Mouse (Mus musculus): ENCODE data around the gene Cdh24.
A peak's percentile ranks its signal among the peaks of the same experiment; 100 is the strongest.
"Not testable (repeated sequence)": the region's sequence is repeated elsewhere in the genome, so short reads cannot be mapped to it uniquely, and the experiment has no call there.

Cdh24 gene

GRCm38 (mm10) chr14:54642224-54642944, 1.2 kb upstream of the Cdh24 start:
- no peak for DNase-seq (ENCODE audit: low read depth)

- DNase-seq (ENCODE audit: low read depth): no peak
Observed at GRCm38 (mm10) chr14:54640946-54641304, 239 bp downstream of the Cdh24 start, which contains the start of gene Gm17606. TSS of gene Gm17606 (plus strand) at chr14:54640952.

- no peak for DNase-seq (ENCODE audit: low read depth)
Observed at GRCm38 (mm10) chr14:54640121-54640520, 1.0 kb downstream of the Cdh24 start.

GRCm38 (mm10) chr14:54638210-54638609, 3.0 kb downstream of the Cdh24 start:
- DNase-seq (ENCODE audit: low read depth): no peak

GRCm38 (mm10) chr14:54636954-54637353, 4.2 kb downstream of the Cdh24 start:
- no peak for DNase-seq (ENCODE audit: low read depth)

GRCm38 (mm10) chr14:54634182-54634581, 7.0 kb downstream of the Cdh24 start:
- no peak for DNase-seq (ENCODE audit: low read depth)

- DNase-seq (ENCODE audit: low read depth): no peak
Observed at GRCm38 (mm10) chr14:54632252-54632651, 8.9 kb downstream of the Cdh24 start.

- DNase-seq (ENCODE audit: low read depth): no peak
Observed at GRCm38 (mm10) chr14:54631240-54631599, 9.9 kb downstream of the Cdh24 start.

GRCm38 (mm10) chr14:54630583-54631239, 10.5 kb downstream of the Cdh24 start:
- DNase-seq (ENCODE audit: low read depth): no peak

GRCm38 (mm10) chr14:54629797-54630196, 11.4 kb downstream of the Cdh24 start:
- DNase-seq (ENCODE audit: low read depth): no peak

- no peak for DNase-seq (ENCODE audit: low read depth)
Observed at GRCm38 (mm10) chr14:54628103-54628502, 13.1 kb downstream of the Cdh24 start.

- DNase-seq (ENCODE audit: low read depth): no peak
Observed at GRCm38 (mm10) chr14:54624976-54625375, 16.2 kb downstream of the Cdh24 start.

GRCm38 (mm10) chr14:54623334-54623733, 17.8 kb downstream of the Cdh24 start:
- no peak for DNase-seq (ENCODE audit: low read depth)

GRCm38 (mm10) chr14:54621133-54621532, 20.0 kb downstream of the Cdh24 start, which contains the start of gene Psmb11:
TSS of gene Psmb11 (plus strand) at chr14:54621433.
- DNase-seq (ENCODE audit: low read depth): no peak

GRCm38 (mm10) chr14:54617897-54618365, 23.2 kb downstream of the Cdh24 start, which contains the start of gene Psmb5:
TSS of gene Psmb5 (minus strand) at chr14:54618022.
- DNase-seq (ENCODE audit: low read depth): peak; percentile 82

GRCm38 (mm10) chr14:54617152-54617896, 23.8 kb downstream of the Cdh24 start:
- DNase-seq (ENCODE audit: low read depth): no peak

GRCm38 (mm10) chr14:54616226-54616825, 24.8 kb downstream of the Cdh24 start:
- DNase-seq (ENCODE audit: low read depth): no peak

GRCm38 (mm10) chr14:54614130-54614529, 27.0 kb downstream of the Cdh24 start:
- DNase-seq (ENCODE audit: low read depth): not testable (repeated sequence)

- no peak for DNase-seq (ENCODE audit: low read depth)
Observed at GRCm38 (mm10) chr14:54610648-54611047, 30.5 kb downstream of the Cdh24 start.

GRCm38 (mm10) chr14:54609962-54610361, 31.2 kb downstream of the Cdh24 start:
- DNase-seq (ENCODE audit: low read depth): no peak

- no peak for DNase-seq (ENCODE audit: low read depth)
Observed at GRCm38 (mm10) chr14:54609245-54609644, 31.9 kb downstream of the Cdh24 start.

GRCm38 (mm10) chr14:54607226-54607625, 33.9 kb downstream of the Cdh24 start:
- no peak for DNase-seq (ENCODE audit: low read depth)
